Mouse (Mus musculus) forebrain, postnatal 0 days (tissue): Measurements from ENCODE around the gene Cd69. TPM values are rescaled to one million over a fixed set of nuclear protein-coding genes. Genes with fewer than 3 reads are reported as not detected.

ENCODE experiments used
- ATAC-seq: fragments of 200-750 bp; cut with Nextera tagmentation; 2 replicates; pipeline ENCODE4 v1.8.0; 2017; ENCODE audit warnings: mild to moderate bottlenecking, moderate library complexity
- DNase-seq: peaks from one replicate; pipeline ENCODE4 v3.0.0-alpha.2; 2015
- H3K27ac ChIP-seq: fragments of 300-500 bp; sonication (generic); 2 replicates; pipeline ENCODE4 v1.5.1; 2014; ENCODE audit warnings: low read depth, mild to moderate bottlenecking, antibody characterized with exemption, low read length, moderate library complexity, mixed read lengths
- H3K27me3 ChIP-seq: fragments of 300-500 bp; sonication (generic); 2 replicates; pipeline ENCODE4 v1.6.1; 2014; ENCODE audit warnings: mild to moderate bottlenecking, low read length, mixed read lengths; ENCODE audit not compliant: insufficient read depth
- H3K36me3 ChIP-seq: fragments of 300-500 bp; sonication (generic); 2 replicates; pipeline ENCODE4 v1.6.1; 2014; ENCODE audit warnings: mild to moderate bottlenecking, moderate library complexity; ENCODE audit not compliant: insufficient read depth
- H3K4me1 ChIP-seq: fragments of 300-500 bp; sonication (generic); 2 replicates; pipeline ENCODE4 v1.6.1; 2014; ENCODE audit warnings: antibody characterized with exemption; ENCODE audit not compliant: insufficient read depth
- H3K4me2 ChIP-seq: fragments of 300-500 bp; sonication (generic); 2 replicates; pipeline ENCODE4 v1.6.1; 2014; ENCODE audit warnings: low read depth, mild to moderate bottlenecking, moderate library complexity
- H3K4me3 ChIP-seq: fragments of 300-500 bp; sonication (generic); 2 replicates; pipeline ENCODE4 v1.5.1; 2014; ENCODE audit warnings: low read depth, low read length, mixed read lengths
- H3K9ac ChIP-seq: fragments of 300-500 bp; sonication (generic); 2 replicates; pipeline ENCODE4 v1.6.1; 2014; ENCODE audit warnings: mild to moderate bottlenecking
- H3K9me3 ChIP-seq: fragments of 300-500 bp; sonication (generic); 2 replicates; pipeline ENCODE4 v1.6.1; 2016; ENCODE audit warnings: low read length
- CTCF ChIP-seq: sonication (generic); IDR thresholded peaks from 2 replicates; pipeline ENCODE4 v1.5.1; 2016; ENCODE audit warnings: antibody characterized with exemption, control low read depth, low read depth
- WGBS: fragments of 180-500 bp; shearing (Covaris S2); extraction: QIAGEN DNeasy Blood & Tissue Kit; methylation state at CpG from one replicate; pipeline ENCODE4 v1.1.7; 2014; 5-methylcytosine and 5-hydroxymethylcytosine counted together
- polyA plus RNA-seq: library from polyadenylated mRNA; unstranded; fragments of >200 nt; fragmentation: Nextera tagmentation; extraction: Ambion mirVana; gene quantifications from 2 replicates; pipeline ENCODE4 v1.2.1, GENCODE M21; 2015
- total RNA-seq: library from RNA; depleted of rRNA; stranded (reverse); fragments of >200 nt; gene quantifications from 2 replicates; pipeline ENCODE4 v1.2.3, GENCODE M21; 2014

The Cd69 gene
- total and polyA plus RNA-seq, 2 experiments from 2014 or later, result 0.13 TPM; not detected in 1

- H3K4me1 ChIP-seq, result no peaks in the 10 kb centered on the region
- no peak overlapping the region for H3K4me2 ChIP-seq
- no peak for DNase-seq
- no peak overlapping the region for H3K9ac ChIP-seq
- H3K27me3 ChIP-seq, result no peaks in the 10 kb centered on the region
- ATAC-seq, result no peak
- no peak overlapping the region for H3K27ac ChIP-seq
- H3K36me3 ChIP-seq, result no peaks in the 10 kb centered on the region
- H3K9me3 ChIP-seq, result no peaks in the 10 kb centered on the region
- no peak for TF ChIP-seq CTCF
- no peak overlapping the region for H3K4me3 ChIP-seq
Measured at GRCm38 (mm10) chr6:129248243-129248642, 27.0 kb downstream of the Cd69 start.

GRCm38 (mm10) chr6:129246992-129247391 lies 28.2 kb downstream of the Cd69 start:
- WGBS, result 64% methylated on average over 1 of the region's 1 CpGs
- H3K4me2 ChIP-seq, result no peak overlapping the region
- H3K9me3 ChIP-seq, result no peaks in the 10 kb centered on the region
- ATAC-seq (no peak), DNase-seq (no peak)
- H3K27ac ChIP-seq, result no peak overlapping the region
- TF ChIP-seq CTCF, result no peak
- no peaks in the 10 kb centered on the region for H3K27me3 ChIP-seq
- no peaks in the 10 kb centered on the region for H3K4me1 ChIP-seq
- H3K36me3 ChIP-seq, result no peaks in the 10 kb centered on the region
- H3K9ac ChIP-seq, result no peak overlapping the region
- H3K4me3 ChIP-seq, result no peak overlapping the region

GRCm38 (mm10) chr6:129245793-129246192 lies 29.4 kb downstream of the Cd69 start:
- Histone ChIP-seq H3K4me1 (no peaks in the 10 kb centered on the region), H3K27ac (no peak overlapping the region), H3K4me3 (no peak overlapping the region), H3K27me3 (no peaks in the 10 kb centered on the region), H3K9ac (no peak overlapping the region), H3K36me3 (no peaks in the 10 kb centered on the region), H3K9me3 (no peaks in the 10 kb centered on the region), H3K4me2 (no peak overlapping the region)
- 0 out of 2 replicates have a peak, but pooled peaks have one; percentile 18 for TF ChIP-seq CTCF
- ATAC-seq (no peak), DNase-seq (no peak)

- TF ChIP-seq CTCF, result peak; percentile 31; the same call in 1 of the 2 replicates
- Histone ChIP-seq H3K36me3 (no peaks in the 10 kb centered on the region), H3K9me3 (no peaks in the 10 kb centered on the region), H3K4me3 (no peak overlapping the region), H3K27ac (no peak overlapping the region), H3K4me1 (no peaks in the 10 kb centered on the region; the same call in 1 of the 2 replicates), H3K27me3 (no peaks in the 10 kb centered on the region), H3K9ac (no peak overlapping the region), H3K4me2 (no peak overlapping the region)
- ATAC-seq, result no peak
- WGBS, result 69% methylated on average over 6 of the region's 6 CpGs
- no peak for DNase-seq
Measured at GRCm38 (mm10) chr6:129241907-129242306, 33.3 kb downstream of the Cd69 start.

GRCm38 (mm10) chr6:129241471-129241870 lies 33.8 kb downstream of the Cd69 start:
- TF ChIP-seq CTCF, result no peak
- 67% methylated on average over 5 of the region's 5 CpGs for WGBS
- no peak overlapping the region for H3K27ac ChIP-seq
- no peak overlapping the region for H3K4me3 ChIP-seq
- H3K9ac ChIP-seq, result no peak overlapping the region
- H3K27me3 ChIP-seq, result no peaks in the 10 kb centered on the region
- H3K4me2 ChIP-seq, result no peak overlapping the region
- ATAC-seq, result no peak
- no peak for DNase-seq
- H3K36me3 ChIP-seq, result no peaks in the 10 kb centered on the region
- H3K4me1 ChIP-seq, result no peaks in the 10 kb centered on the region; the same call in 1 of the 2 replicates
- H3K9me3 ChIP-seq, result no peaks in the 10 kb centered on the region

- Histone ChIP-seq H3K9me3 (no peaks in the 10 kb centered on the region), H3K4me1 (no peaks in the 10 kb centered on the region; the same call in 1 of the 2 replicates), H3K9ac (no peak overlapping the region), H3K36me3 (no peaks in the 10 kb centered on the region), H3K27me3 (no peaks in the 10 kb centered on the region), H3K4me3 (no peak overlapping the region), H3K4me2 (no peak overlapping the region), H3K27ac (no peak overlapping the region)
- TF ChIP-seq CTCF, result no peak
- 90% methylated on average over 9 of the region's 9 CpGs for WGBS
- DNase-seq (no peak), ATAC-seq (no peak)
Measured at GRCm38 (mm10) chr6:129239564-129240248, 35.5 kb downstream of the Cd69 start.

- no peak for DNase-seq
Measured at GRCm38 (mm10) chr6:129238275-129239038, 36.8 kb downstream of the Cd69 start.

More at GRCm38 (mm10) chr6:129238275-129239038, 36.8 kb downstream of the Cd69 start:
- H3K9ac ChIP-seq, result 0 out of 2 replicates have a peak overlapping the region, but pooled peaks have one; percentile 35
- peak overlapping the region; percentile 59 for H3K4me2 ChIP-seq
- TF ChIP-seq CTCF, result no peak
- no peaks in the 10 kb centered on the region; the same call in 1 of the 2 replicates for H3K4me1 ChIP-seq
- no peaks in the 10 kb centered on the region for H3K27me3 ChIP-seq
- ATAC-seq, result peak; percentile 79
- no peaks in the 10 kb centered on the region for H3K36me3 ChIP-seq
- H3K9me3 ChIP-seq, result no peaks in the 10 kb centered on the region
- H3K27ac ChIP-seq, result no peak overlapping the region
- 14% methylated on average over 14 of the region's 14 CpGs for WGBS
- H3K4me3 ChIP-seq, result peak overlapping the region; percentile 43
